Mouse (Mus musculus) embryonic facial prominence, embryonic 13.5 days (tissue): ENCODE measurements at regions not wholly inside any gene's neighbourhood (a gene's known extent, or its start where the extent isn't known, plus 50 kb on each side); places are given as distances from the start of the nearest gene placed in this dataset.
A peak's percentile ranks its signal among the peaks of the same experiment; 100 is the strongest.

Experiments
- ATAC-seq: fragments of 200-750 bp; cut with Nextera tagmentation; 2 replicates; pipeline ENCODE4 v1.8.0; 2017; ENCODE audit warnings: low read depth; ENCODE audit not compliant: insufficient number of reproducible peaks, insufficient read depth, low FRiP score, low TSS enrichment
- H3K27ac ChIP-seq: fragments of 300-500 bp; sonication (generic); 2 replicates; pipeline ENCODE4 v1.5.1; 2015; ENCODE audit warnings: moderate library complexity, mild to moderate bottlenecking, inconsistent platforms
- H3K27me3 ChIP-seq: fragments of 300-500 bp; sonication (generic); 2 replicates; pipeline ENCODE4 v1.6.1; 2015; ENCODE audit warnings: mild to moderate bottlenecking, inconsistent platforms
- H3K36me3 ChIP-seq: fragments of 300-500 bp; sonication (generic); 2 replicates; pipeline ENCODE4 v1.6.1; 2015; ENCODE audit warnings: mild to moderate bottlenecking, inconsistent platforms
- H3K4me1 ChIP-seq: fragments of 300-500 bp; sonication (generic); 2 replicates; pipeline ENCODE4 v1.6.1; 2015; ENCODE audit warnings: inconsistent platforms
- H3K4me2 ChIP-seq: fragments of 300-500 bp; sonication (generic); 2 replicates; pipeline ENCODE4 v1.6.1; 2015; ENCODE audit warnings: moderate library complexity, mild to moderate bottlenecking, inconsistent platforms
- H3K4me3 ChIP-seq: fragments of 300-500 bp; sonication (generic); 2 replicates; pipeline ENCODE4 v1.5.1; 2015; ENCODE audit warnings: mild to moderate bottlenecking, inconsistent platforms
- H3K9ac ChIP-seq: fragments of 300-500 bp; sonication (generic); 2 replicates; pipeline ENCODE4 v1.6.1; 2015; ENCODE audit warnings: mild to moderate bottlenecking, inconsistent platforms
- H3K9me3 ChIP-seq: fragments of 300-500 bp; sonication (generic); 2 replicates; pipeline ENCODE4 v1.6.1; 2016; ENCODE audit warnings: inconsistent platforms
- WGBS: fragments of 180-500 bp; shearing (Covaris S2); methylation state at CpG from one replicate; pipeline ENCODE4 v1.1.7; 2015; ENCODE audit warnings: mixed read lengths; 5-methylcytosine and 5-hydroxymethylcytosine counted together

DNA sequence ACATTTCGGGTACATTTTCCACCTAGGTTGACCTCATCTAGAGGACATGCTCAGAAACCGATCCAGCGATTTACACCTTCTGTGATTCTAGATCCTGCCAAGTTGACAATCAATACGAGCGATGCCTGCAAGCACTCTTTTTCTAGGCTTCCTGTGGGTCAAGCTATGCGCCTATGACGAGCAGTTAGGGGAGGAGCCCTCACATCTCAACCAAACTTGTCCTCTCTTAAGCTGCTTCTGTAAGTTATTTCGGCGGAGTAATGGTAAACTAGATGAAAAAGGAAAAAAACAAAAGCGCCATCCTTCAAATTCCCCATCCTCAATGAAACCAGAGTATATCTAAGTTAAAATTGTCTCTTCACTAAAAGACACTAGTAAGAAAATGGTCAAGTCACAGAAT, 858.5 kb downstream of the Zfp704 start:
- H3K27me3 ChIP-seq: no peaks in the 10 kb centered on the region
- ATAC-seq: no peak
- no peak overlapping the region for H3K27ac ChIP-seq
- H3K9ac ChIP-seq: no peak overlapping the region
- H3K4me3 ChIP-seq: no peak overlapping the region
- no peaks in the 10 kb centered on the region for H3K36me3 ChIP-seq
- 83% methylated on average over 10 of the region's 10 CpGs for WGBS
- H3K9me3 ChIP-seq: no peaks in the 10 kb centered on the region
- H3K4me1 ChIP-seq: peaks cover 9% of the 10 kb centered on the region
- H3K4me2 ChIP-seq: no peak overlapping the region

GRCm38 (mm10) chr3:8750858-8751257, 859.0 kb downstream of the Zfp704 start:
- H3K4me3 ChIP-seq: no peak overlapping the region
- no peaks in the 10 kb centered on the region for H3K36me3 ChIP-seq
- no peak overlapping the region for H3K9ac ChIP-seq
- H3K4me1 ChIP-seq: peaks cover 5% of the 10 kb centered on the region
- H3K9me3 ChIP-seq: no peaks in the 10 kb centered on the region
- no peaks in the 10 kb centered on the region for H3K27me3 ChIP-seq
- H3K27ac ChIP-seq: no peak overlapping the region
- ATAC-seq: no peak
- H3K4me2 ChIP-seq: no peak overlapping the region
- WGBS: 76% methylated on average over 4 of the region's 4 CpGs

- no peak overlapping the region for H3K4me3 ChIP-seq
- peaks cover 4% of the 10 kb centered on the region for H3K4me1 ChIP-seq
- no peak for ATAC-seq
- no peak overlapping the region for H3K27ac ChIP-seq
- no peaks in the 10 kb centered on the region for H3K27me3 ChIP-seq
- no peaks in the 10 kb centered on the region for H3K9me3 ChIP-seq
- no peaks in the 10 kb centered on the region for H3K36me3 ChIP-seq
- no peak overlapping the region for H3K9ac ChIP-seq
- no peak overlapping the region for H3K4me2 ChIP-seq
- 87% methylated on average over 11 of the region's 11 CpGs for WGBS
Observed at GRCm38 (mm10) chr3:8750162-8750561, 859.7 kb downstream of the Zfp704 start.

DNA sequence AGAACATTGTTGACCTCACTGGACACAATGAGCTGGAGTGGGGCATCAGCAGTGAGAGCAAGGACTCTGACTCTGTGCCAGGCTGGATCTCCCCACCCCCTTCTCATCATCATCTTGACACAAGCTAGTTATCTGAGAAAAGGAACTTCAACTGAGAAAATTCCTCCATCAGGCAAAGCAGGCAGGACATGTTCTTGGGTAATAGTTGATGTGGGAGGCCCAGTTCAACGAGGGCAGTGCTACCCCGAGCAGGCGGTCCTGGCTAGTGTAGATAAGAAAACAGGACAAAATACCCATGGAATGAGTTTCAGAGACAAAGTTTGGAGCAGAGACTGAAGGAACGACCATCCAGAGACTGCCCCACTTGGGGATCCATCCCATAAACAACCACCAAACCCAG, 862.7 kb downstream of the Zfp704 start:
- 86% methylated on average over 4 of the region's 4 CpGs for WGBS

GRCm38 (mm10) chr3:8746677-8747076, 863.2 kb downstream of the Zfp704 start:
- no peak; the same call in 1 of the 2 replicates for ATAC-seq

More for the DNA sequence above, 862.7 kb downstream of the Zfp704 start:
- no peaks in the 10 kb centered on the region for H3K27me3 ChIP-seq
- H3K27ac ChIP-seq: no peak overlapping the region
- H3K4me2 ChIP-seq: no peak overlapping the region
- H3K4me1 ChIP-seq: no peaks in the 10 kb centered on the region
- no peak overlapping the region for H3K4me3 ChIP-seq
- H3K36me3 ChIP-seq: no peaks in the 10 kb centered on the region
- no peak for ATAC-seq
- no peaks in the 10 kb centered on the region for H3K9me3 ChIP-seq
- no peak overlapping the region for H3K9ac ChIP-seq

DNA sequence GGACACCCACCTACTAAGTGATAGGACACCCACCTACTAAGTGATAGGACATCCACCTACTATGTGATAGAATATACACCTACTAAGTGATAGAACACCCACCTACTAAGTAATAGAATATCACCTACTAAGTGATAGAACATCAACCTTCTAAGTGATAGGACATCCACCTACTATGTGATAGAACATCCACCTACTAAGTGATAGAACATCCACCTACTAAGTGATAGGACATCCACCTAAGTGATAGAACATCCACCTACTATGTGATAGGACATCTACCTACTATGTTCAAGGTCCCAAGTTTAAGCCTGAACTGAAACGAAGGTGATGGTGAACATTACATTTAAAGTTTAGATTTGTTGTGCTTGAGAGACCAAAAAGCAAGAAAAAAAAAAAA, 863.8 kb downstream of the Zfp704 start:
- Histone ChIP-seq H3K9me3 (no peaks in the 10 kb centered on the region), H3K27me3 (no peaks in the 10 kb centered on the region), H3K4me1 (no peaks in the 10 kb centered on the region), H3K27ac (no peak overlapping the region), H3K36me3 (no peaks in the 10 kb centered on the region), H3K4me3 (no peak overlapping the region), H3K4me2 (no peak overlapping the region), H3K9ac (no peak overlapping the region)
- WGBS: 91% methylated on average over 1 of the region's 1 CpGs
- no peak for ATAC-seq

More at GRCm38 (mm10) chr3:8746677-8747076, 863.2 kb downstream of the Zfp704 start:
- Histone ChIP-seq H3K36me3 (no peaks in the 10 kb centered on the region), H3K9me3 (no peaks in the 10 kb centered on the region), H3K4me1 (no peaks in the 10 kb centered on the region), H3K4me2 (no peak overlapping the region), H3K9ac (no peak overlapping the region), H3K4me3 (no peak overlapping the region), H3K27me3 (no peaks in the 10 kb centered on the region), H3K27ac (no peak overlapping the region)
- 87% methylated on average over 3 of the region's 3 CpGs for WGBS

DNA sequence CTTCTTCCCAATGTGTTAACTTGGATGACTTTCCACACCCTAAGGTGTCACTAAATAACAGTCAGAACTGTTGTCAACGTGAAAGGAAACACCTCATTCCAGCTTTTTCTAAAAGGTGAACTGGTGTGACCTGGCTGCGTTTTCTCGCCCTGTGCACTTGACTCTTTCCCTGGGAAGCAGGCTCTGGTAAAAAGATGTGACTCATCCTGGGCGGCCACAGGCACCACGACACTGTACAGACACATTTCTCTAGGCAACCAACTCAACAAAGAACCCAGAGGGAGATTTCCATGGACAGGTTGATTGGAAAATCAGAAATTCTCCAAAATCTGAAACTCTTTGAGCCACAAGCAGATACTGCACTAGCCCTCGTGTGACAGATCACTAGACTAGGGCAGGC, 865.0 kb downstream of the Zfp704 start:
- WGBS: 73% methylated on average over 6 of the region's 6 CpGs

DNA sequence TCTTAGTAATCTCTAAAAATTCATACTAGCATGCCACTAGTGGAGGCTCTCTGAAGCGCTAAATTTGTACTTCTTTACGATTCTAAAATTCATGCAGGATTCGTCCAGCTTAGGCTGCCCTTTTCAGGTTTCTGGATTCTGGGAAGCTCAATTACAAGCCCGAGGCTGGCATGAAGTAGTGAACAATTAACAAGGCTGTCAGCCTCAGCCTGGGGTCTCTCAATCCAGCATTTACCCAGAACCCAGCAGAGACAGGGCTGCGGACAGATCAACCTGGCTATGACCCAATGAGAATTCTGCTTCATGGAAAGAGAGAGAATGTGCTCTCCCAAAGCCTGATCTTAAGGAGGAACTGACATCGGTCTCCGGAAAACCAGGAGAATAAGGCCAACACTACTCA, 866.2 kb downstream of the Zfp704 start:
- 71% methylated on average over 7 of the region's 7 CpGs for WGBS
- Histone ChIP-seq H3K4me3 (no peak overlapping the region), H3K4me2 (no peak overlapping the region)

More for the DNA sequence above, 865.0 kb downstream of the Zfp704 start:
- H3K4me2 ChIP-seq: no peak overlapping the region
- no peak for ATAC-seq
- H3K4me1 ChIP-seq: no peaks in the 10 kb centered on the region
- no peaks in the 10 kb centered on the region for H3K27me3 ChIP-seq
- no peaks in the 10 kb centered on the region for H3K36me3 ChIP-seq
- H3K9me3 ChIP-seq: no peaks in the 10 kb centered on the region
- H3K27ac ChIP-seq: no peak overlapping the region
- H3K4me3 ChIP-seq: no peak overlapping the region
- H3K9ac ChIP-seq: no peak overlapping the region

DNA sequence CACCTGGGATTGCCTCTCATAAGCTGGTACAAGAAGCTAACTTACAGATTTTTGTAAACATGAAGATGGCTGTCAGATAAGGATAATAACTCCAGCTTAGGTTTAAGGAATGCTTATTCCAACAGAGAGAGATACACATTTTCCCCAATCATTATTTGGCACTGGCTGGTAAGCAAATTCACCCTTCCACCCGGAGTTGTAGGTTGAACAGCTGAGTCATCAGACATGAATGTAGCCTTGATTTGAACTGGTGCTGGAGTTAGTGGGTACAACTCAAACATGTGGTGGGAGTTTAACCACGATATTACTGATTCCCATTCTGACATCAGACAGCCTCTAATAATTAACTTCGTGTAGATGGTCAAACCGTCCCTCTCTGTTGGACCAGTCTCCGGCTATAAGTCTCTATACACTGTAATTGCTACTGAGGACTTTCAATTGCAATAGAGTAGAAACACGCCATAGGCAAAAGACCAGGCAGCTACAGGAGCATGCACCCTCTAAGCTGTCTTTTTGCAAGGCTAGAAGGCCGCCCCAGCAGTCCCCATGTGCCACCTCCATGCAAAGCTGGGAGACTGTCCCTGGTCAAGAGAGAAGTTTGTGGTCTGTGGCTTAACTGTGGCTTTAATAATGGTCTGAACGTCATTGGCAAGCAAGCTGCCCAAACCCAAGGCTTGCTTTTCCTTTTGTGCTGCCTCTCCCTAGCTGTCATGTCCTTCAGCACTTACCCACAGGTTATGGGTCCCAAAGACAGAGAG, 868.4 kb downstream of the Zfp704 start:
- no peak overlapping the region for H3K4me3 ChIP-seq
- ATAC-seq: no peak
- H3K27ac ChIP-seq: no peak overlapping the region
- no peak overlapping the region for H3K9ac ChIP-seq
- no peaks in the 10 kb centered on the region for H3K36me3 ChIP-seq
- peaks cover 3% of the 10 kb centered on the region for H3K4me1 ChIP-seq
- no peaks in the 10 kb centered on the region for H3K27me3 ChIP-seq
- H3K4me2 ChIP-seq: no peak overlapping the region
- 75% methylated on average over 8 of the region's 8 CpGs for WGBS
- H3K9me3 ChIP-seq: no peaks in the 10 kb centered on the region

More for the DNA sequence above, 866.2 kb downstream of the Zfp704 start:
- ATAC-seq: no peak
- Histone ChIP-seq H3K36me3 (no peaks in the 10 kb centered on the region), H3K9ac (no peak overlapping the region), H3K27ac (no peak overlapping the region), H3K4me1 (no peaks in the 10 kb centered on the region), H3K9me3 (no peaks in the 10 kb centered on the region), H3K27me3 (no peaks in the 10 kb centered on the region)

DNA sequence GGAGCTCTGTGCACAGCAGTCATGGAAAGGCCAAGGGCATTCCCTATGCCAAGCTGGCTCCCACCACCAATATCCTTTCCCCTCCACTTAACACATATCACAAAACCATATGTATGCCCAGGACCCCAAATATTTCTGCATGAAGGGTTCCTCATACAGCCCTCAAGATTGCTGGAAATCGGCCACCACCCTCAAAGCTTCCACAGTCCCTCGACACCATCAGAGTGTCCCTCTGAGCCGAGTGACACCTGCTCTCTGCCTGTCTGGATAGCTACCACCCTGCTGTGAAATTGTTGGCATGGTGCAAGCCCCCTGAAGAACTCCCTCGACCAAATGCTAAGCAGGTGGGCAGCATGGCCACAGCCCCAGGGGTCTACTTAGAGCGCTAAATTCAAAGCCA, 869.2 kb downstream of the Zfp704 start:
- Histone ChIP-seq H3K4me1 (peaks cover 8% of the 10 kb centered on the region), H3K4me2 (no peak overlapping the region), H3K4me3 (no peak overlapping the region), H3K9me3 (no peaks in the 10 kb centered on the region), H3K9ac (no peak overlapping the region), H3K27me3 (no peaks in the 10 kb centered on the region), H3K27ac (no peak overlapping the region), H3K36me3 (no peaks in the 10 kb centered on the region)
- ATAC-seq: no peak
- 77% methylated on average over 5 of the region's 5 CpGs for WGBS

DNA sequence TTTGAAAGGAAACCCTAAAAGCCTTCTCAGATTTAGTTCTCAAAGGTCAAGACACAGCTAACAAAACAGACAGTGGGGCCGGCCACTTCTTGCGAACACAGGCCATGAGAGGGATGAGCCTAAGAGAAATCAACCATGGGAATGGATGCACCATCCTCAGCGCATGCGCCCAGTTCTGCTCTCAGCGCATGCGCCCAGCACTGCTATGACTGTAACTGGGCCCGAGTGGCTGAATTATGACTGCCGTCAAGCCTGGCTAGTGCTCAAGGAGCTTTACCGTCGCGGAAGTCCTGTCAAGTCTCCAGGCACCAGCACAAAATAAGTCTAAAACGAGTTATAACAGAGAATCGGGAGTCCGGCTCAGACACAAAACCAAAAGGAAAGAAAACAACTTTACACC, 870.6 kb downstream of the Zfp704 start:
- H3K9ac ChIP-seq: no peak overlapping the region
- no peak overlapping the region for H3K4me2 ChIP-seq
- no peaks in the 10 kb centered on the region for H3K9me3 ChIP-seq
- H3K27me3 ChIP-seq: no peaks in the 10 kb centered on the region
- H3K27ac ChIP-seq: no peak overlapping the region
- no peak overlapping the region for H3K4me3 ChIP-seq
- ATAC-seq: no peak
- WGBS: 87% methylated on average over 14 of the region's 14 CpGs
- H3K4me1 ChIP-seq: peaks cover 8% of the 10 kb centered on the region
- H3K36me3 ChIP-seq: no peaks in the 10 kb centered on the region

- H3K9ac ChIP-seq: 0 out of 2 replicates have a peak overlapping the region, but pooled peaks have one; percentile 49
- no peaks in the 10 kb centered on the region for H3K27me3 ChIP-seq
- no peak overlapping the region for H3K27ac ChIP-seq
- no peak overlapping the region for H3K4me3 ChIP-seq
- ATAC-seq: no peak
- no peaks in the 10 kb centered on the region for H3K36me3 ChIP-seq
- no peak overlapping the region for H3K4me2 ChIP-seq
- H3K9me3 ChIP-seq: no peaks in the 10 kb centered on the region
- H3K4me1 ChIP-seq: peaks cover 8% of the 10 kb centered on the region
- 21% methylated on average over 10 of the region's 10 CpGs for WGBS
Observed at GRCm38 (mm10) chr3:8736239-8736953, 873.5 kb downstream of the Zfp704 start.
